Mouse (Mus musculus) common myeloid progenitor, adult 5-6 weeks (primary cell): ENCODE measurements around the gene Exoc3l. TPM values are rescaled to one million over a fixed set of nuclear protein-coding genes. Genes with fewer than 3 reads are reported as not detected.

Source experiments
- ATAC-seq: replicated peaks from 2 replicates; pipeline ENCODE4 v1.8.0; 2016; ENCODE audit warnings: low read depth, mild to moderate bottlenecking, moderate TSS enrichment, inconsistent platforms; ENCODE audit not compliant: poor library complexity, severe bottlenecking
- total RNA-seq: library from RNA; stranded (forward); fragments of 200-1000, 187-1606 nt; gene quantifications from 2 replicates; pipeline ENCODE4 v1.2.3, GENCODE M21; 2017

The Exoc3l gene
- total RNA-seq, 1 experiment from 2014 or later, result 2.6 TPM

- 0 out of 2 replicates have a peak, but pooled peaks have one; percentile 1 for ATAC-seq
Measured at GRCm38 (mm10) chr8:105253766-105254151, 42.1 kb downstream of the Exoc3l start.

GRCm38 (mm10) chr8:105252680-105253537, 43.0 kb downstream of the Exoc3l start:
- ATAC-seq, result no peak

- ATAC-seq, result no peak
Measured at GRCm38 (mm10) chr8:105251954-105252353, 43.9 kb downstream of the Exoc3l start.

- no peak for ATAC-seq
Measured at GRCm38 (mm10) chr8:105241016-105241415, 54.9 kb downstream of the Exoc3l start.

Other genes with a start within 250 kb of the Exoc3l start
- gene Ces3a, start 247.5 kb downstream of the Exoc3l start, total RNA-seq, result not detected in 2 replicates
- not detected in 2 replicates for gene Ces3b, start 212.3 kb downstream of the Exoc3l start, total RNA-seq
- not detected in 2 replicates for gene Ces4a, start 164.3 kb downstream of the Exoc3l start, total RNA-seq
- 163 and 164 TPM in 2 replicates for gene Cbfb, start 125.4 kb downstream of the Exoc3l start, total RNA-seq
- 15.8 and 18.0 TPM in 2 replicates for gene D230025D16Rik, start 71.0 kb downstream of the Exoc3l start, total RNA-seq
- gene B3gnt9, start 40.9 kb downstream of the Exoc3l start, total RNA-seq, result 0.18 TPM in 1 of 2 replicates, not detected in the other
- gene Tradd, start 31.5 kb downstream of the Exoc3l start, total RNA-seq, result 14.2 and 19.1 TPM in 2 replicates
- gene Fbxl8, start 31.5 kb downstream of the Exoc3l start, total RNA-seq, result 5.2 and 5.6 TPM in 2 replicates
- gene Hsf4, start 26.3 kb downstream of the Exoc3l start, total RNA-seq, result not detected in 2 replicates
- 0.05 TPM in 1 of 2 replicates, not detected in the other for gene Nol3, start 20.0 kb downstream of the Exoc3l start, total RNA-seq
- 2.9 and 6.7 TPM in 2 replicates for gene 4931428F04Rik, start 6.2 kb downstream of the Exoc3l start, total RNA-seq
- 52.6 and 69.5 TPM in 2 replicates for gene E2f4, start 1.6 kb upstream of the Exoc3l start, total RNA-seq
- 2.1 and 5.1 TPM in 2 replicates for gene Elmo3, start 9.5 kb upstream of the Exoc3l start, total RNA-seq
- gene Lrrc29, start 30.2 kb upstream of the Exoc3l start, total RNA-seq, result 1.2 and 4.0 TPM in 2 replicates
- gene Tmem208, start 30.3 kb upstream of the Exoc3l start, total RNA-seq, result 21.7 and 28.4 TPM in 2 replicates
- gene Fhod1, start 51.9 kb upstream of the Exoc3l start, total RNA-seq, result 4.2 and 7.3 TPM in 2 replicates
- 0.10 and 0.46 TPM in 2 replicates for gene Slc9a5, start 52.7 kb upstream of the Exoc3l start, total RNA-seq
- not detected in 2 replicates for gene Plekhg4, start 77.2 kb upstream of the Exoc3l start, total RNA-seq
- gene Kctd19, start 117.4 kb upstream of the Exoc3l start, total RNA-seq, result not detected in 2 replicates
- 0.69 and 1.5 TPM in 2 replicates for gene Lrrc36, start 117.5 kb upstream of the Exoc3l start, total RNA-seq
- gene Tppp3, start 175.4 kb upstream of the Exoc3l start, total RNA-seq, result not detected in 2 replicates
- gene Zdhhc1, start 200.8 kb upstream of the Exoc3l start, total RNA-seq, result 2.4 and 3.5 TPM in 2 replicates
- gene Hsd11b2, start 222.7 kb upstream of the Exoc3l start, total RNA-seq, result not detected in 2 replicates